Mouse (Mus musculus): ENCODE data around the gene Npsr1.

Npsr1 gene

GRCm38 (mm10) chr9:24254236-24254635 lies 156.4 kb downstream of the Npsr1 start:
- no peak for DNase-seq

DNA sequence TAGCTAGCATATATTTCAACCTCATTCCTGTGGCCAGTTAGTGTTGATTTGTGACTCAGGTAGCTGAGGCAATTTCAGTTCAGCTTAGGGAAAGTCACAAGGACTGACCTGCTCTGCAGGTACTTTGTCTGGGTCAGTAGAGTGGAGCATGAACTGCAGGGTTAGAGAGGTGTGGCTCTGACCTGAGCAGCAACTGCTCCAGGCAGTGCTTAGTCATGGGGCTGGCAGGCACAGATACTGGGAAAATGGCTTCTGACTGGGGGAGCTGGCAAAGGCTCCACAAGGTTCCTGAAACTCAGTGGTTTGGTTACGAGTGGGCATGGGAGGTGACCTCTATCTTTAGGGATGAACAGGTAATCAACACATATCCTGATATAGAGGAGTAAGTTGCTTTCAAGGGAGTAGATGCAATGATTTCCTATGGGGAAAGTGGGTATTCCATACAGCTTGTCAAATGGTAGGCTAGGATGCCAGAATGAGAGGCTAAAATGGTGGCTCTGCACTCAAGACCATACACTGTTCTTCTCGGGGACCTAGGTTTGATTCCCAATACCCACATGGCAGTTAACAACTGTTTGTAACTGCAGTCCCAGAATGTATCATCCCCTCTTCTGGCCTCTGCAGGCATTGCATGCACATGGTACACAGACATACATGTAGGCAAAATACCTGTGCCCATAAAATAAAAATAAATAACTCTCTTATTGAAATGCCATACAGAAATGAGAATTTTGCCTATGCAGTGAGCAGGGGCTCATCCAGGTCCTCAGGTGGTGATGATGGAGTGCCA lies 182.9 kb downstream of the Npsr1 start:
- DNase-seq = no peak

DNA sequence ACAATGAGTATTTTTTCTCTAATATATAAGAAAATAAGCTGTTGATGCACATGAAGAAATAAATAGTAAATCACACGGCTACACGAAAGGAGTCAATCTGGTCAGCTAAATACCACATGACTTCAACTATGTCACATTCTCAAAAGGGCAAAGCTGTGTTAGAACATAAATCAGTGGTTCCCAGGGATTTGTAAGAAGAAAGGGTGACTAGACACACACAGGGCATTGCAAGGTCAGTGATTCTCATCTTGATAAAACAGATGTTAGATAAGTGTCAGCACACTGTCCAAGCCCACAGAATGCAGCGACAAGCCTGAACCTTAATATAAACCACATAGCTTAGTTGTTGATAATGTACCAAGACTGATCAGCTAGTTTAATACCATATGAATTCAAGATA lies 184.8 kb downstream of the Npsr1 start:
- no peak for DNase-seq

GRCm38 (mm10) chr9:24283071-24283470 lies 185.3 kb downstream of the Npsr1 start:
- no peak for DNase-seq

GRCm38 (mm10) chr9:24283536-24283935 lies 185.7 kb downstream of the Npsr1 start:
- no peak for DNase-seq

DNA sequence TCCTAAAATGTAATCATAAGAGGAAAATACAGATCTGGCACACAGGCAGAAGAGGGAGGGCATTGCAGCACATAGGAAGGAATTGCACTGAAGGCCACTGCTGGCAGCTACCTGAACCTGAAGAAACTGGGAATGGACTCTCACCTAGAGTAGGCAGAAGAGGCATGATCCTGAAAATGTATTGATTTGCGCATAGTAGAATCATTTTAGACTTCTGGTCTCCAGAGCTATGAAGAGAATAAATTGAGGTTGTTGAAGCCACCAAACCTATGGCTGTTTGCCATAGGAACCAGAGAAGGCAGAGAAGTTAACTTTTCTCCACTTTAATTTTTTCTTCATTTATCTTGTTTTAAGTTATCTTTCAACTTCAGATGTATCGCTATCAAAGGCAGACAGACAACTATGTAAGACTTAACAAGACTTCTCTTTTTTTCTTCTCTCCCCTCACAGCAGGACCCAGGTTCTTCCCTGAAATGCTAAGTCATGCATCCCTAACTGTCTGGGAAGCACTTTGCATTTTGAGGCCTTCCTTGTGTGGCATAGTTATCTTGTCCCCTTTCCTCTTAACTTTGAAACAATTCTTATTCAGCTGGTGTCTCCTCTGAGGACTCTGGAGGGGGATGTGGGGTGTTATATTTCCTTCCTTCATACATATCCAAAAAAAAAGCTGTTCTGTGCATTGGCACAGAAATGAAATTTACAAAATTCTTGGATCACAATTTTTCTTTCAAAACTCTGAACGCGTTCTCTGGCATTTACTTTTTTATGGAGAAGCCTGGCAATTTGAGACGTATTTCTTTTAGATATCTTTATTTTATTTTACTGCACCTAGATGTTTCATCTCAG lies 186.7 kb downstream of the Npsr1 start:
- DNase-seq = no peak

- DNase-seq = no peak
Measured at GRCm38 (mm10) chr9:24285419-24285818, 187.6 kb downstream of the Npsr1 start.

- no peak for DNase-seq
Measured at GRCm38 (mm10) chr9:24291385-24291784, 193.6 kb downstream of the Npsr1 start.

DNA sequence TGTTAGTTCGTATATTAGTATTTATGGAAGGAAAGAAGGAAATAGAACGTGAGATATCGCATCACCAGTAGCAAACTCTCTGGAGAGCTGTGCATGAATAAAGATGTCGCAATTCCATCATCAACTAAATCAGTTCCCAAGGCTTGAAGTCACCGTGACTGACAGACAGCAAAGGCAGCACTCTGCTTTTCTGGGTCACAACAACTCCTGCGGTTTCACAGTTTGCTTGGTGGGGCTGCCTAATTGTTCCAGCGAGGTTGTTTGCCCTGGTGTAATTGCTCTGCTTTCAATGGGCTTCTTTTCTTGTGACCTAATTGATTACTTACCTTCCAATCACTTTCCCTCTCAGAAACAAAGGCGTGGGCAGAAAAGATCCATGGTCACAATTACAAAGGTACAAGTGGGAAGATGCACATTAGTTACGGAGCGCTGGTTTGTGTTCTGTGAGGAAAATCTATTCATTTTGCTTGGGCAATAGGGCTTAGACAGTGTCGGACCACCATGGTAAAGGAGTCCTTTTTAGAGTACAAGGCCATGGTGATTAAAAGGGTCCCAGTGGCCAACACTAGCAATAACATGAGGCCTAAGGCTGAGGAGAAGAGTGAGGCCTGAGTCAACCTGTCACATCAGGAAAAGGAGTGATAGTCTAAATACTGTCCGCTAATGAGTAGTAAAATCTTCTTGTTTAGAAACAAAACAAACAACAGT lies 195.6 kb downstream of the Npsr1 start:
- DNase-seq = no peak

DNA sequence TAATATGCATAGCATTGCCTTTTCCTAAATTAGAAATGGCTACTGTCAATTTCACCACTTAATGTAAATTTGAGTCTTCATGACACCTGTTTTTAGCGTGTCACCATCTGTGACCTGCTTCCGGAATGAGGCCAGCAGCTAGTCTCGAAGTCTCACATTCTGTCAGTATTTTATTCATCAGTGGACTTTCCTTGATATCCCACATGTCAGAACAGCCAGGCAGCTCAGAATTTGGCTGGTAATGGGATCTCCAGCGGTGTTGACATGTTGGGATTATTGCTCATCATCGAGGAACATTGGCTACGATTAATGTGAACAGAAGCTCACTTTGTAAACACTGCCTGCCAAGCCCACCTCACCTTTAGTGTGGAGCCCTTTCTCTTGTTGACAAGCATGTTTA lies 205.1 kb downstream of the Npsr1 start:
- DNase-seq = no peak

DNA sequence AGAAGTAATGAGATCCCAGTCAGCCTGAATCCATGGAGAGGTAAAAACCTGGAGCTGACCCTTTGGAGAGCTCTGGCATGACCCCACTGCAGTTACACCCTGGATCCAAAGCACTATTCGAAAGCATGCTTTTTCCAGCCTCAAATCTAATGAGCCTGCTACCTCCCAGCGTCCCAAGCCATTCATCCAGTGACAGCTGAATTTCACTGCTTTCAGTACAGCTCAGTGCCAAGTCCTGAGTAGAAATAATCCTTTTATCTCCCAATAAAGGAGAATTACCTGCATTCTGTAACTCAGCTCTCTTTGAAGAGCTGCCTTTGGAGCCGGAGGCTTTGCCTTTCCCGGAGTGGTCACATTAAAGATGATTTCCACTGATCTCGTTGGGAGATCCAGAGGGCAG lies 209.2 kb downstream of the Npsr1 start:
- no peak for DNase-seq

- no peak for DNase-seq
Measured at GRCm38 (mm10) chr9:24307400-24307799, 209.6 kb downstream of the Npsr1 start.

DNA sequence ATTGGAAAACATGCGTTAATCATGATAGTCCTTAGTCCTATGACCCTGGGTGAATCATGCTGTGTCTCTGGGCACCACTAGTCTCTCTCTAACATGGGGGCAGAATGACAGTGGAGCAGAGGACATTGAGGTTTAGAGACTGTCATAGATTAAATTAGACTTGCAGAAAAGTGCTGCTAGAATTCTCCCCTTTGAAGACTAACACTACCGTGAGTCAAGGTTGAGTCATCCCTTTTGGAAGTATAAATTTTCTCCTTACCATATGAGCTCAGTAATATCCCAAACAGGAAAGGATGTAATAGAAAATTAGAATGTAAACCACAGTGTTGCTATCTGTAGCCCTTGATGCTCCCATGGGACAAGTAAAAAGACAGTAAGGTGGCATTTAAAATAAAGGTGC lies 218.0 kb downstream of the Npsr1 start:
- DNase-seq = no peak

GRCm38 (mm10) chr9:24331661-24332060 lies 233.9 kb downstream of the Npsr1 start:
- no peak for DNase-seq

DNA sequence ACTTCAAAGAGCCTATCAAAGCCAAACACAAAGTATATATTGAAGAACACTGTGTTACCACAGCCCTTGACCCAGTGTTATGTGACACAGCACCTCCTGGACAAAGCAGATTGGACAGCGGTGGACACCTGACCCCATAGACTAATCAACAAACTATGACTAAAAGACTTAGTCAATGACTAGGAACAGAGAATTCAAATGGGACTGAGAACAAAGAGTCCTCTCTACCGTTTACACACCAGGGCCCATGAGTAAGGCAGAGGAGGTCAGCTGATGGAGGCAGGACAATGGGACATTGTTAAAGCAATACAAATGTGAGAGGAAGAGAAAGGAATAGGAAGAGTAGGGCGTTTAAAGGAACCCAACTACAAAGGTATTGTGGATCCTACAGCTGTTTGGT lies 243.5 kb downstream of the Npsr1 start:
- DNase-seq = no peak

GRCm38 (mm10) chr9:24347011-24347410 lies 249.2 kb downstream of the Npsr1 start:
- no peak for DNase-seq

- no peak for DNase-seq
Measured at GRCm38 (mm10) chr9:24349510-24349909, 251.7 kb downstream of the Npsr1 start.

DNA sequence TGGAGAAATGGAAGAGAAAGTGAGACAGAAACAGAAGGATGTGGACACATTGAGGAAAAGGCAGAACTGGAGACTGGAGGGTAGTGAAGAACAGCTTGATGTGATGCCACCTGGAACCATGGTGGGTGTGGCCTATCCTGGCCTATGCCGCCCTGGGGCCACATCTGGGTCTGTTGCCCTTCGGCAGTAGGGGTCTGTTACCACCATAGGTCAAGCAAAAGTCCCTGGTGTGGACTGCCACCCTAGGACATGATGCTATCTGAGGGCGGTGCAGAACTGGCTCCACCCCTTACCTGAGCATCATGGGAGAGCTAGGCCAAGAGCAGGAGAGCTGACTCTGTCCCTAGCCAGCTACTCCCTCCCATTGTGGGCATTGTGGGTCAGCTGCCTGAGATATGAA lies 253.6 kb downstream of the Npsr1 start:
- no peak for DNase-seq
